Mouse (Mus musculus): ENCODE measurements at regions not wholly inside any gene's neighbourhood (a gene's known extent, or its start where the extent isn't known, plus 50 kb on each side); places are given as distances from the start of the nearest gene placed in this dataset.

GRCm38 (mm10) chr5:118353689-118354088 lies 108.7 kb downstream of the 2410131K14Rik start:
- DNase-seq (ENCODE audit: low spot score) = no peak

GRCm38 (mm10) chr5:118354127-118354526 lies 109.1 kb downstream of the 2410131K14Rik start:
- no peak for DNase-seq (ENCODE audit: low spot score)

GRCm38 (mm10) chr5:118354871-118355270 lies 109.8 kb downstream of the 2410131K14Rik start:
- no peak for DNase-seq (ENCODE audit: low spot score)

DNA sequence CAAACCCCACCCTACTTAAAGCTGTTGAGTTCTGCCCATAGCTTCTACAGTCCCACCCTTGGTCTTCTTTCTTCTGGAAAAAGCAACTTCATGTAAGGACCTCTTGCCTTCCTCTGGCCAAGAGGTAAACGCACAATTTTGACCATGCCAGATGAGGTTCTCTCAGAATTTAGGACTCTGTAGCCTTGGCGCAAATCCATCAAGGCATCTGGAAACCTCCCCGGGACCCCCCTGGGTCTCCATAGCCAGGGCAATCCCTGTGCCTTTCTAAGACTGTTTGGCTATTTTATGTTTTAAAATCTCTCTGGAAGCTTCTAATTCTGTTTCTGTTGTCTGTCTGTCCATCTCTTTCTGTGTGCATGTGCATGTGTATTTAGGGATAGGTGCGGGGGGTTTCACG lies 110.3 kb downstream of the 2410131K14Rik start:
- no peak for DNase-seq (ENCODE audit: low spot score)

GRCm38 (mm10) chr5:118355691-118356337 lies 110.8 kb downstream of the 2410131K14Rik start:
- no peak for DNase-seq (ENCODE audit: low spot score)

GRCm38 (mm10) chr5:118359646-118360373 lies 114.8 kb downstream of the 2410131K14Rik start:
- DNase-seq (ENCODE audit: low spot score) = no peak

DNA sequence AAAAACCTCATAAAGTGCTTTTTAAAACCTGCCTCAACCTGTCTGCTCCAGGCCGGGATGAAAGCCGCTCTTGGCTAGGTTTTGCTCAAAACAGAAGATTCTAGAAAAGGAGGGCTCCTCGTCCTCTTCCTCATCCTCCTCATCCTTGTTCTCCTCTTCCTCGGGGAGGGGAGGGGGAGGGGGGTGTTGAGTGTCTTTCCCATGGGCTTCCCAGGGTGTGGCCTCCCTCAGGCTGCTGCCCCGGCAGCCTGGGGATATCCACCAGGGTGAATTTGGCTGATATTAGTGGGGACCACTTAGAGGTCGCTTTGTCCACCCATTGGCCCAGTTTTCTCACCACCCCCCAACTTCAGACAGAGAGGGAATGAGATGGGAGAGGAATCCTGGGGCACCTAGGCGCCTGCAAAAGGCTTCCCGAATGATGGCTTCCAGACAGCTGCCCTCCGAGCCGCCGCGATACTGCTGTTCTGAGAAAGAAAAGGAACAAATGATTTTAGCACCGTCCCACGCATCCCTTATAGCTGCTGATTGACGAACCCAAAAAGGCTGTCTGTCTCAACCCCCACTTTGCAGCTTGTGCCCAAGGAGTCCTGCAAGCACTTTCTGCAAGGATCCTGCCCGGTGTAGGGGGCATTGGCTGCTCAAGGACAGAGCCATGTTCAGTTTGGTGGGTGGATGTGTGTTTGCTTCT lies 115.5 kb downstream of the 2410131K14Rik start:
- DNase-seq (ENCODE audit: low spot score) = no peak

- no peak for DNase-seq (ENCODE audit: low spot score)
These were observed 116.3 kb downstream of the 2410131K14Rik start for GRCm38 (mm10) chr5:118361133-118361852.

DNA sequence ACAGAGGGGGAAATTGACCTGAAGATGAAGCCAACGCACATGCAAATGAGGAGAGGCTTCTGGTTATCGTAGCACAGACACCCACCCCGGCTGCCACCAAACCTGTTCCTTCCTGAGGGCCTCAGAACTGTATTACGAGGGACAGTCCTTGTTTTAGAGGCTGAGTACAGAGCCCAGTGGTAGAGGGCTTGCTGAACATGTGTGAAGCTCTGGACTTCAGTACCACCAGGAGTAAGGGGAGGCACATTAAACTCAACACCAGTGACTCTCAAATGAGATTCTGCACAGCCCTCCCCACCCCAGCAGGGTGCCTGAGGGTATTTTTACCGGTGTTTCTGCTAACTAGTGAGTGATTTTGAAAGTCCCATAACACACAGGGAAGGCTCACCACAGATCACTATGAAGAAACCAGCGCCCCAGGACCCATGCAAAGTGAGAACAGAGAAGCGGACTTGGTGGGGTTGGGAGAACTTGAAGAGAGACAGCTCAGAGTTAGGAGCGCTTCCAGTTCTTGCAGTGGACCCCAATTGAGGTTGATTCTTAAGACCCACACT lies 116.9 kb downstream of the 2410131K14Rik start:
- DNase-seq (ENCODE audit: low spot score) = no peak

DNA sequence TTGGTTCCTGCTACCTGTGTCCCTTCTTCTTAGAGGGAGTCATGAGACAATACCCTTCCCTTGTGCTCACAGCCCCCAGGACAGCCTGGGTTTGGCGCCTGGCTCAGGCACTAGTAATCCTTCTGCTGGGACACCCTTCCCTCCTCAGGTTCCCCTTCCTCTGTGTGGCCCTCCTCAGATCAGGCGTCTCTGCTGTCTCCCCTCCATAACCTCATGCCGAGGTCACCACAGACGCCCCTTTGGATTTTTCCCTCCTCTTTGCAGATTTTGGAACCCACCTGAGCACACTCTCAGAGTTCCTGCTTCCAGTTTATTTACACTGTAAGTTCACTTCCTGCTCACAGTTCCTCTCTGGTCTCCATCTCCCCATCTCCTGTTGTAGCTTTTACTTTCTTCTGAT lies 117.7 kb downstream of the 2410131K14Rik start:
- DNase-seq (ENCODE audit: low spot score) = no peak

- DNase-seq (ENCODE audit: low spot score) = no peak
These were observed 118.1 kb downstream of the 2410131K14Rik start for GRCm38 (mm10) chr5:118363154-118363553.

GRCm38 (mm10) chr5:118364646-118365045 lies 119.6 kb downstream of the 2410131K14Rik start:
- DNase-seq (ENCODE audit: low spot score) = no peak

GRCm38 (mm10) chr5:118365196-118365595 lies 120.2 kb downstream of the 2410131K14Rik start:
- no peak for DNase-seq (ENCODE audit: low spot score)

DNA sequence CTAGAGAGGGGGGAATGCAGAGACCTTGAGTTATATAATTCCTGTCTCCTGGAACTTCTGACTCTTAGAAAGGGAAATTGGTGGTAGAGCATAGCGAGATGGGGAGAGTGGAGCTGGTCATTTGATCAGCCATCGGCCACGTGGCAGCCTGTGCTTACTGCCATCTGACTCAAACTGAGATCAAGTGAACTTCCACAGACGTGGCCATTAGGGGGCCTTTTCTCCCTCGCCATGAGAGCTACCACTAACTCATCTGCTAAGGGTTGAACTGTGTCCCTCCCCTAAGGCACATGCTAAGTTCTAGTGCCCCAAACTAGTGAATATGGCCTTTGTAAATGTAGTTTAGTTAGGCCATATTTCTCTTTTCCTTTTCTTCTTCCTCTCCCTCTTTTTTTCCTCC lies 120.6 kb downstream of the 2410131K14Rik start:
- no peak for DNase-seq (ENCODE audit: low spot score)

DNA sequence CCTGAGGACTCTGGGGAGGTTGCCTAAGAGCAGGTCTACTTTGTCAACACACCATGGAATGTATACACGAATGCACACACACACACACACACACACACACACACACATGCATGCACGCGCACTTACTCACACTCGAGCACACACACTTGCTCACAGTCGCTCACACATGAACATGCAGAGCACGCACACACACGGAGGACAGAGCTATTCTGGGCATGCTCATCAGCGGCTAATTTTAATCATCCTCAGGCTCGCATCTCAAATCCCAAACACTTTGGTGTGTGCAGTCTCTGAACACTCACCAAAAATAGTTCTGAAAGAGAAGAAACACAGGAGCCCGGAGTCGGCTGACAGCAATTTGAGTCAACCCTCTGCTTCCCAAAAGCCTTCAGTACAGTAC lies 122.0 kb downstream of the 2410131K14Rik start:
- DNase-seq (ENCODE audit: low spot score) = no peak

- DNase-seq (ENCODE audit: low spot score) = peak; percentile 57
These were observed 128.6 kb downstream of the 2410131K14Rik start for GRCm38 (mm10) chr5:118373581-118373981.

DNA sequence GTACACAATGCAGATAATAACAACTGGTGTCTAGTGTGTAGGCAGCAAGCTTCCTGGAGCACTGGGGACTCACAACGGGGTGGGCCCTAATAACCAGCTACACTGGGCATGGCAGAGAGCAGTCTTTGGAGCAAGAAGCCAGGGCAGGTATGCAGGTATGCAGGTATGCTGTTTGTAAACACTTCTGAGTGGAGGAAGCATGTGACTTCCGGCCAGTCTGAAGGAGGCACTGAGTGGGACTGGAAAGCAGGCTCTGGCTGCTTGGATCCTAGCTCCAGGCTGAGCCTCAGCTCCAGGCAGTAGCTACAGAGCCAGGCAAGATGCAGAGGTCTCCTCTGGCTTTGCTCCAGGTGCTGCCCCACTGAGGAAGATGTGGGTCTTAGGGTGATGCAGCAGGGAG lies 129.9 kb downstream of the 2410131K14Rik start:
- no peak for DNase-seq (ENCODE audit: low spot score)

DNA sequence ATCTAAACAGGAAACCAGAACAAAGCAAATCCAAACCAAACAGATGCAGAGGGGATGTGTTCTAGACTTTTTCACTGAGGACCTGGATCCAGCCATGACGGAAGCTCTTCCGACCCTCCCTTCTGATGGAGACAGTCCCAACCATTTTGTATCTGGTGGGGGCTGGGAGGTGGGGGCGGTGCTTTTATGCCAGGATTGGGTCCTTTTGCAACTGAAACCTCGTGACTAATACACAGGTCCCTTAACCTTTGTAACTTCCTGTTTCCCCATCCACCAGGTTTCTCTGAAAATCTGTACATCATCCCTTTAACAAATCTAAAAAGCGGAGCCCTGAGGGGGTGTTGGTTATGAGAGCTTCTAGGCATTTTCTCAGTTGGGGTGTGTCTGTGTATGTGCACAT lies 130.9 kb downstream of the 2410131K14Rik start:
- no peak for DNase-seq (ENCODE audit: low spot score)

- DNase-seq (ENCODE audit: low spot score) = no peak
These were observed 131.5 kb downstream of the 2410131K14Rik start for GRCm38 (mm10) chr5:118376478-118376877.

DNA sequence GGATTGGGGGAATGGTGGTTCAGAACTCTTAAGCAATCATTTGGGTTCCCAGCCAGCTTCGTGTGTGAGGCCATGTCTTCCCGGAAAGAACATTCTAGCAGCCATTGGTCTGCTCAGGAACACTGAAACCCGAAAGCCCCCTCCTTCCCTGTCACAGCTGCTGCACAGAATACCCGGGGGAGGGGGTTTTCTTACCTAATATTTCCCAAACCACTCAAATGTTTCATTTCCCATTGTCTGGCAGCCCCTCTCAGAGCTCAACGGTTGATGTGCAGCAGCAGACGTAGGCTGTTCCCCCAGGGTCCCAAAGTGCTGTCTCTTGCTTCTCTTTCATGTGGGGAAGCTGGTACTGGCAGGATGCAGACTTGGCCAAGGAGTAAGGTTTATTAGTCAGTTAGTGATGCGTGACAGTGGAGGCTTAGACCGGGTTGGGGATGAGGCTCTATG lies 132.4 kb downstream of the 2410131K14Rik start:
- DNase-seq (ENCODE audit: low spot score) = no peak

DNA sequence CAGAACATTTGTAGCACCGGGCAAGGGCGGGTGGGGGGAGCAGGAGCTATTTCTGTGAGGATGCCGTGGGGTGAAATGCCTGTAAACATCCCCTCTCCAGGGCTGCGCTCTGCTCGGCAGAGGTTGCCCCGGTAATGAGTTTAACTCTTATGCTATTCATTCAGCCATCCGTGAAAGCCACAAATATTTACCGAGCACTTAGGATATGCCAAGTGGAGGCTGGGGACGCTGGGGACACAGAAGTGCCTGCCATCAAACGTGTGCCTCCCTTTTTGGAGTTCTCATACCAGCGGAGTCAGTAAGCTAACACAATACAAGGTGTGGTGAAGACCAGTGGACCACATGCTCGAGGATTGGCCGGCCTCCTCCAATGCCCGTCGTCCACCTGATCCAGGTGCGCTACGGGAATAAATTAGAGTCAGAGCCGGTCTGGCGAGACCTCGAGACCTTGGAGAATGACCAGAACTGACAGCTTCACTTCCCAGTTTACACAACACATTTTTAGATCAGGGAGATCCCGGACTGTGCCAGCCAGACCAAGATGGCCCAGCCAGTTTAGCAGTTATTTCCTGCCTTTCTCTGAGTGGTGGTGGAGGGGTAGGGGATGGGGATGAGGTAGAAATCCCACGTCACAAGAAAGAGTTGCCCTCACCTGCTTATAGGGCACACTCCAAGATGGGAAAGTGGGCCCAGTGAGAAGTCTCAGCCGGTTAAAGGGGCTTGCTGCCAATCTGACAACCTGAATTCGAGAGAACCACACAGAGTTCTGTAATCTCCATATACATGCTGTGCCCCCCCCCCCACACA lies 134.4 kb downstream of the 2410131K14Rik start:
- no peak for DNase-seq (ENCODE audit: low spot score)

Data from layer of hippocampus, adult 11-12 months (tissue).